Mouse (Mus musculus) bone marrow macrophage, adult 2 months (primary cell): Measurements from ENCODE around the gene Luc7l3. TPM values are rescaled to one million over a fixed set of nuclear protein-coding genes. Genes with fewer than 3 reads are reported as not detected.

Source experiments
- H3K27ac ChIP-seq: 2 replicates; pipeline ENCODE4 v1.5.1; 2012; ENCODE audit warnings: low read depth, low read length; ENCODE audit not compliant: insufficient read depth
- H3K4me1 ChIP-seq: 2 replicates; pipeline ENCODE4 v1.6.1; 2012; ENCODE audit warnings: low read length; ENCODE audit not compliant: control insufficient read depth, insufficient read depth
- H3K4me3 ChIP-seq: 2 replicates; pipeline ENCODE4 v1.5.1; 2012; ENCODE audit warnings: mild to moderate bottlenecking, low read length, moderate library complexity; ENCODE audit not compliant: insufficient read depth
- CTCF ChIP-seq: IDR thresholded peaks from 2 replicates; pipeline ENCODE4 v1.5.1; 2012; ENCODE audit warnings: low read depth, mild to moderate bottlenecking, low read length, moderate library complexity
- POLR2A ChIP-seq: IDR thresholded peaks from 2 replicates; pipeline ENCODE4 v1.6.1; 2012; ENCODE audit warnings: mild to moderate bottlenecking, low read depth, low read length, borderline replicate concordance
- polyA plus RNA-seq: library from polyadenylated mRNA; stranded (reverse); fragments of >200 nt; gene quantifications from 2 replicates; pipeline ENCODE4 v1.2.4, GENCODE M21; 2012; ENCODE audit not compliant: missing spikeins, insufficient read depth, insufficient read length

Luc7l3 gene
- polyA plus RNA-seq, 1 experiment: 146 TPM

DNA sequence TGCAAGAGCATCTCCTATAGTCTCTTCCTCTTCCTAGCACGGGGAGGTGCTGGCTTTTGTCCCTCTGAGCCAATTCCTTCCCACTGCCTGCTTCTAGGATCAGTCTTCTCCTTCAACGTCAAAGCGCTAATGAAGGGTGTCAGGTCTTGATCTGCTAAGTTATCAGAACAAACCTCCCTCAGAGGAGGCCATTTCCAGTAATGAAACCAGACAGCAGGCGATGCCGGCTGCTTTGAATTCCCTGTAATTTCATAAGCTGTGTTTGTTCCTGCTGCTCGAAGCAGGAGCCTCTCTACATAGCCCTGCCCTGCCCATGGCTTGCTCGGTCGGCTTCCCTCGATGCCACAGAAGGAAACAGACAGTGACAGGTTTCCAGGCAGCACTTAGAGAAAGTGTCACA is 77.4 kb downstream of the Luc7l3 start:
- H3K4me1 ChIP-seq: no peaks in the 10 kb centered on the region
- no peak overlapping the region for H3K4me3 ChIP-seq
- H3K27ac ChIP-seq: no peak overlapping the region
- TF ChIP-seq POLR2A (no peak), CTCF (no peak)

DNA sequence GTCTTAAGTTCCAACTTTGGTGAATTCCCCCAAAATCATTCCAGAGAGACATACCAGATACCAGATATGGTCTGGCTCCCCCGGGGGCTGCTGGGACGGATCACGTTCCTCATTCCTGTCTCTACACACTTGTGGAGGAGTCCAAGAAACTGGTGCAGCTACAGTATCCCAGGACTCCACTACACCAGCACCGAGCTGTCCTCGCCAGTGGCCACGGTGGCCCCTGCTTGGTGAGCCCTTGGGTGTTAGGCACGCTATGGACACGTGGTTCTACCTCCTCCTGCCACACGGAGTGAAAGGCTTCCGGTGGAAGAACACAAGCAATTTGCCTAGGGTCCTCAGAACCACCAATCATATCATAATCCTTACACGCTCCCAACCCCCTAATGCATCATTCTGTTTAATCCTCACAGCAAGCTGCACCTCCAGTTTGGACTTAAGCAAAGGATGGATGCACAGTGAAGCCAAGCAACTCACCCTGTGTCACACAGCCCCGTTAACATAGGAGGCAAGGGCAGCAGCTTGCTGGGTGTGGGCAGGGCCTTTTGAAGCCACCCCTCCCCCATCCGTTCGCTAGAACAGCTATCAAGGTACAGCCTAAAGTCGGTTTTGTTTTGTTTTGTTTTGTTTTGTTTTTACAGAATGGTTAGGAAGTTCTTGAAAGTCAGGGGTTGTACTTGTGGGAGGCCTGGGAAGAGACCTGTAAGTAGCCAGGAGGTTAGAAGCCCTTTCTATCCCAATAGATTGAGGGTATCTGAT is 78.2 kb downstream of the Luc7l3 start:
- Histone ChIP-seq H3K4me3 (no peak overlapping the region), H3K4me1 (no peaks in the 10 kb centered on the region), H3K27ac (no peak overlapping the region)
- no peak for TF ChIP-seq CTCF

DNA sequence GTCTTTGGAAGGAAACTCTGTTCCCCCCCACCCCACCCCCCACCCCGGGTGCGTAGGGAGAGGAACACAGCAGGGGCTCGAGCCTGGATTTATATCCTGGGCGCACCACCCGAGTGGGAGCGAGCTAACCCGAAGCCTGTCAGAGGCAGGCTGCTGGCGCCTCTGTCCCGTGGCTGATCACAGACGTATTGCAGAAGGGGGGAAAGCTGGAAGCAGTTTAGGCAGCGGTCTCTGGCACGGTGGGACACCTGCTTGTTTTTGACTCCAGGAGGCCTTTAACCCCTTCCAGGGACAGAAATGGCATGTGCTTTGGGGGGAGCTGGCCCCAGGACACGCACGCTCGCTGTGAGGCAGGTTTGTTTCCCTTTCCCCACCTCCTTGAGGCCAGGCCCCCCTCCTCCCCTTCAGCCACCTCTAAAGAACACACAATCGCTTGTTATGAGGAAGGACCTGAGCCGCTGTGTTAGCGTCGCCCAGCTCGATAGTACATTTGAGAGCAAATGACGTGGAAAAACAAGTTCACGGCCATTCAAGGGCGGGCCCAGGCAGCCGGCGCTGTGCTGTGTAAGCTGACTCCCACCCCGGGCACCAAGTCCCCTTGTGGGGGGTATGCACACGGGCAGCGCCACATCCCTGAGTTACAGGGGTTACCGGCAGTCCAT is 78.9 kb downstream of the Luc7l3 start:
- Histone ChIP-seq H3K27ac (no peak overlapping the region), H3K4me1 (no peaks in the 10 kb centered on the region), H3K4me3 (no peak overlapping the region)
- TF ChIP-seq POLR2A (no peak), CTCF (no peak)

DNA sequence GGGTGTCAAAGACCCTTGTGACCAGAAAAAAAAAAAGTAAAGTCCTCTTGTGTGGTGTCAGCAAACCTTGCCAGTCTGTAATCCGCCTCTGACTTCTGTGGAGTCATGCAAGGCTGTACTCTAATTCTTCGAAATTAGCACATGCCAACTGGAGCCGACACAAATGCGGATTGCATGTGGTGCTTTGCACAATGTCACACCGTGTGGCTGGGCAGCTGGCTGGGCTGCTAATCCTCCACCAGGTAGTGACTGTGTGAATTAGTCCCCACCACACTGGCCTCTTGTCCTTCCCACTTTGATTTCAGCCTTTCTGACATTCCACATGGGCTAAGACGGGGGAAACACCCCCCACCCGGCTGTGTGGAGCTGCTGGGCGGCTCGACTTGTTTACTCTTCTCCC is 82.1 kb downstream of the Luc7l3 start:
- Histone ChIP-seq H3K4me1 (no peaks in the 10 kb centered on the region), H3K27ac (no peak overlapping the region), H3K4me3 (no peak overlapping the region)
- no peak for TF ChIP-seq CTCF
- TF ChIP-seq POLR2A: no peak

DNA sequence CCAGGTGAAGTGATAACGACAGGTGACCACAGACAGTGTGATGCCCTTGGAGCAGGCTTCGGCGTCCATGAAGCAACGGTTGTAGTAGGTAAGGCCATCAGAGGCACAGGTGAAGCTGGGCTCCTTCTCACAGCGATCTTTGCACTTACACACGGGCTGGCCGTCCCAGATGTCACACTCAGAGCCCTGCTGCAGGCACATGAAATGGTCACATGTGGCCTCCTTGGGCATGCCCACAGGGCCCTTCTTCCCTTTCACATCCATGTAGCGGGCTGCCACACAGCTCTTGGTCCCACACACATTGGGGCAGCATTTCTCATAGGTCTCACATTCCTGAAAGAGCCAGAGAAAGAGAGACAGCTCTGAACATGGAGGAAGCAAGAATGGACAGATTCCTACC is 83.0 kb downstream of the Luc7l3 start:
- no peak for TF ChIP-seq POLR2A
- no peak for TF ChIP-seq CTCF
- H3K4me3 ChIP-seq: no peak overlapping the region
- H3K4me1 ChIP-seq: no peaks in the 10 kb centered on the region
- no peak overlapping the region for H3K27ac ChIP-seq

Other genes starting within 250 kb of the Luc7l3 start
- gene Tob1, start 110.5 kb downstream of the Luc7l3 start, polyA plus RNA-seq: 16.7 and 17.1 TPM in 2 replicates
- gene Wfikkn2, start 76.0 kb downstream of the Luc7l3 start, polyA plus RNA-seq: not detected in 2 replicates
- not detected in 2 replicates for gene Gm21885, start 40.1 kb downstream of the Luc7l3 start, polyA plus RNA-seq
- 43.9 and 47.6 TPM in 2 replicates for gene Ankrd40, start 6.0 kb upstream of the Luc7l3 start, polyA plus RNA-seq
- 57.3 and 58.9 TPM in 2 replicates for gene Abcc3, start 71.0 kb upstream of the Luc7l3 start, polyA plus RNA-seq
- gene Cacna1g, start 152.2 kb upstream of the Luc7l3 start, polyA plus RNA-seq: not detected in 2 replicates
- not detected in 2 replicates for gene Spata20, start 164.2 kb upstream of the Luc7l3 start, polyA plus RNA-seq
- not detected in 2 replicates for gene Epn3, start 178.0 kb upstream of the Luc7l3 start, polyA plus RNA-seq
- 0.50 and 0.89 TPM in 2 replicates for gene Mycbpap, start 199.8 kb upstream of the Luc7l3 start, polyA plus RNA-seq
- 2.4 and 3.3 TPM in 2 replicates for gene Rsad1, start 227.3 kb upstream of the Luc7l3 start, polyA plus RNA-seq
- gene Chad, start 243.1 kb upstream of the Luc7l3 start, polyA plus RNA-seq: not detected in 2 replicates